Mouse (Mus musculus): ENCODE measurements at regions not wholly inside any gene's neighbourhood (a gene's known extent, or its start where the extent isn't known, plus 50 kb on each side); places are given as distances from the start of the nearest gene placed in this dataset.

DNA sequence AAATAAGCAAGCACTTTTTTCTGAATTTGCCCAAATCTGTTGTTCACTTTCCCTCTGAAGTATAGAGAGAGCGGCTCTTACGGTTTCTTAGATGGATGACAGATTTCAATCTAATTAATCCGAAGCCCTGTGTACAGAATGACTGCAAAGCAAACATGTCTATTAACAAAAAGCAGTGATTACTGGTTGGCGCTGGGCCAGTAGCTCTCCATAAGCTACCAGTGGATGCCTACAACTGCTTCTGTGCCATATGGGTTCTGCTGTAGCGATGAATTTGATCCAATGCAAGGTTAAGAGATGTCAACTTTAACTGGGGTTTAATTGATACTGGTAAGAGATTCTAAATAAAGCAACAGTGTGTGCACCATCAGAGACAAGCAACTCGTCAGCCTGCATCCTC, 162.3 kb downstream of the Rwdd3 start:
- H3K4me2 ChIP-seq = no peak overlapping the region
- no peak overlapping the region for H3K4me3 ChIP-seq (replicated peaks)
- ATAC-seq (ENCODE audit: insufficient read depth) = no peak
- H3K9me3 ChIP-seq (replicated peaks) = no peaks in the 10 kb centered on the region
- no peaks in the 10 kb centered on the region for H3K4me1 ChIP-seq (replicated peaks)
- no peaks in the 10 kb centered on the region for H3K36me3 ChIP-seq (replicated peaks)
- no peaks in the 10 kb centered on the region for H3K27me3 ChIP-seq
- H3K9ac ChIP-seq = no peak overlapping the region
- H3K27ac ChIP-seq (replicated peaks) = no peak overlapping the region
- WGBS (ENCODE audit: insufficient replicate concordance) = 67% methylated on average over 6 of the region's 6 CpGs

DNA sequence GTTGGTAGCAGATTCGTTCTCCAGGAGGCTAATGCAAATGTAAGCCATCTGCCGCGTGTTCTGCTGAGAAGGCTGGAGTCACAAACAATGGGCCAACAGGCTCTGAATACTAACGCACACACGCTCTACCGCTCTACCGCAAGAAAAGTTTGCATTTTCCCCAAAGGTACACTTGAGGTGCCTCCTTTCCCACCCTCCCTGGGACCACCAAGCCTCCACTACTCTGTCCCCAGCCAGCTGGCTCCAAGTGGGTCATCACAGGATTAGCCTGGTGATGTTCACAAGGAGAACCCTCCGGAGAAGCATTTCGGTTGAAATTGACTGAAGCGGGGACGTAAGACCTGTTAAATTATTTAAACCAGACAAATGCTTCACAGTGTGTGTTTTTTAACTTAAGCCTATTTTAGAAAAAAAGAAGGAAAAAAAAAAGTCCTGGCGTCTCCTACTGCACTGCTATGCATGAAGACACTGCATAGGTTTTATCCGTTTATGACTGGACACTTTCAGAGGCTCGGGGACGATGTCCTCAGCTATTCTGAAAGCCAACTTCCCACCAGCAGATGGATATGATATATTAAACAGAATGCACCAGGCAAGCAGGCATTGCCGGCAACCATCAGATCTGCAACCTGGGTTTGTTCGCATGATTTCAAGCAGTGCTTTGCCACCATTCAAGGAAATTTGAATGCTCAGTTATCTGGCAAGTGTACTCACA, 187.8 kb downstream of the Rwdd3 start:
- Histone ChIP-seq H3K9me3 (replicated peaks) (no peaks in the 10 kb centered on the region), H3K27me3 (no peaks in the 10 kb centered on the region), H3K4me2 (no peak overlapping the region), H3K4me1 (replicated peaks) (no peaks in the 10 kb centered on the region), H3K36me3 (replicated peaks) (no peaks in the 10 kb centered on the region), H3K9ac (no peak overlapping the region), H3K27ac (replicated peaks) (no peak overlapping the region), H3K4me3 (replicated peaks) (no peak overlapping the region)
- WGBS (ENCODE audit: insufficient replicate concordance) = 60% methylated on average over 17 of the region's 17 CpGs
- no peak for ATAC-seq (ENCODE audit: insufficient read depth)

DNA sequence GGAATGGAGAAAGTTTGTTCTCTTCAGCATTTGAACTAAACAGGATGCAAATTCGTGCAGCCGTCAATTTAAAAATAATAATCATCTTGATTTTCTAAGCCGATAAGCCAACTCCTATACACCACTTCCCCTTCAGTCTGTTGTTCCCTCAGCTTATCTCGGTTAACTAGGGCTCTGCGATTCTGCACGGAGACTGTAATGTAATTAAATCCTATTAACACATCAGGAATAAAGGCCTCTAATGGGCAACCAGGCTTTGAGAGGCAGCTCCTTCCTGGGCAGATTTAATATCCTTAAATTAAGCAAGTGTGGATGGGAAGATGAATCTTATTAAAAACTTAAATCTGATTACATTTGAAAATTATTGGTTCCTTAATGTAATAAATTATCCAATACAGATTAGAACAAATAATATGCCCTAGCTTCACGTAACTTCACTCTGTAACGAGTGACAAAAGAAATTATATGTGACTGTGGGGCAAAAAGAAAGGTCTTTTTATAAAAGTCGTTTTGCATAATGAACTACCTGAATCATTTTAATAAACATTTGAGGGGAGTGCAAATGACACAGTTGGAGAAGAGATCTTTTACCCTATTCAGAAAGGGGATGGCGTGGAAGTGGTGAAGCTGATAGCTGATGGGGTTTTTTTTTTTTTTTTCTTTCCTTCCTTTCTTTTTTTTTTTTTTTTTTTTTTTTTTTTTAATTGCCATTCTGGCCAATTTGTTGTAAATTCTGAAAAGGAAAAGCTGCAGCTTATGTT, 188.5 kb downstream of the Rwdd3 start:
- no peak overlapping the region for H3K9ac ChIP-seq
- no peaks in the 10 kb centered on the region for H3K27me3 ChIP-seq
- H3K9me3 ChIP-seq (replicated peaks) = no peaks in the 10 kb centered on the region
- no peak overlapping the region for H3K4me3 ChIP-seq (replicated peaks)
- H3K4me2 ChIP-seq = no peak overlapping the region
- H3K4me1 ChIP-seq (replicated peaks) = no peaks in the 10 kb centered on the region
- H3K27ac ChIP-seq (replicated peaks) = no peak overlapping the region
- WGBS (ENCODE audit: insufficient replicate concordance) = 19% methylated on average over 10 of the region's 10 CpGs
- no peak for ATAC-seq (ENCODE audit: insufficient read depth)
- no peaks in the 10 kb centered on the region for H3K36me3 ChIP-seq (replicated peaks)

DNA sequence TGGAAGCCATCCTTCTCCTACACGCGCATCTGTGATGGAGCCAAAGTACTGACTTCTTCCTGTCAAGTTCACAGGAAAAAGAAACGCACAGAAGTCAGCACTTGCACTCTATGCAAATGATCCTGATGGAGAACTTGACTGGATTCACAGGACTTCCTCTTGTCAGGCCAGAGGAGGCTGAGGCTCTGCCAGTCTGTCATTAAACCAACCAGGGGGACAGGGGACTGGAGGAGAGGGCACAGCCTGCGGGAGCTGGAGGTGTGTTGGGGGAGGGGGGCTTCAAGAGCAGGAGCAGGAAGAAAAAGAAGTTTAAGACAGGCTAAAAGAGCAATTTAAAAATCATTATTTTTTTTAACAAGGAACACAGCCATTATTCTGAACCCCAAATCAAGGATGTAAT, 189.3 kb downstream of the Rwdd3 start:
- WGBS (ENCODE audit: insufficient replicate concordance) = 13% methylated on average over 4 of the region's 4 CpGs
- Histone ChIP-seq H3K9me3 (replicated peaks) (no peaks in the 10 kb centered on the region), H3K27ac (replicated peaks) (no peak overlapping the region), H3K36me3 (replicated peaks) (no peaks in the 10 kb centered on the region), H3K4me2 (no peak overlapping the region), H3K27me3 (no peaks in the 10 kb centered on the region), H3K9ac (no peak overlapping the region), H3K4me1 (replicated peaks) (no peaks in the 10 kb centered on the region), H3K4me3 (replicated peaks) (no peak overlapping the region)
- no peak for ATAC-seq (ENCODE audit: insufficient read depth)

DNA sequence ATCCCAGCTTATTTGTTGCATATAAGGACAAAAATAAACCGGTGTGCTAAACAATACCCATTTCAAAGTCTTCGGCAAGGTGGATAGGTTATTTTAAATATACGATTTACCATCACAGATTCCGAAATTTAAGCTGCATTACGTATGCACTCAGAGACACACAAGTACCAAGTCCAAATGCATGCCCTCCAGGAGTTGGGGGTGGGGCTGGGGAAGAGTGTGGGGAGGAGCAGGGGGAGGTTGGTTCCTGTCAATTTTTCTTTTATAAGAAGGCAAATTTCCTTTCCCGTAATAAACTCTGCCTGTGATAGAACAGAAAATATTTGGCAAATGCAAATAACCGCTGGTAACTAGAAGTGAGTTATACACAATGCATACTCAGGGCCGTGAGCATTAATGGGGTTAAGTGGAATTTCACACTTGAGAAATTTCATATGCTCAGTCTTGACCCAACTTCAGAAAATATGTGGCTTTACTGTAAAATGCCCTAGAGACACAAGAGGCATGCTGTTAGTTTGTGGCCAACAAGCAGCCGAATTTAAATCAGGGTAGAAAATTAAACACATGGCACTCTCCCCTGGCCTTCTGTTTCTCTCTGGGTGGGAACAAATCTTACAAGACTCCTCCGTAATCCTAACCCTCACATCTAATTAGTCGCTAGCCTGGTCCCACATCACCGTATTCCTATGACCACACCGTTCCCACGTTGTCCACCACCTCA, 200.6 kb downstream of the Rwdd3 start:
- no peak overlapping the region for H3K4me3 ChIP-seq (replicated peaks)
- 69% methylated on average over 14 of the region's 14 CpGs for WGBS (ENCODE audit: insufficient replicate concordance)
- no peaks in the 10 kb centered on the region for H3K4me1 ChIP-seq (replicated peaks)
- H3K27me3 ChIP-seq = no peaks in the 10 kb centered on the region
- no peaks in the 10 kb centered on the region for H3K36me3 ChIP-seq (replicated peaks)
- ATAC-seq (ENCODE audit: insufficient read depth) = no peak
- H3K4me2 ChIP-seq = no peak overlapping the region
- no peaks in the 10 kb centered on the region for H3K9me3 ChIP-seq (replicated peaks)
- H3K9ac ChIP-seq = no peak overlapping the region
- no peak overlapping the region for H3K27ac ChIP-seq (replicated peaks)

DNA sequence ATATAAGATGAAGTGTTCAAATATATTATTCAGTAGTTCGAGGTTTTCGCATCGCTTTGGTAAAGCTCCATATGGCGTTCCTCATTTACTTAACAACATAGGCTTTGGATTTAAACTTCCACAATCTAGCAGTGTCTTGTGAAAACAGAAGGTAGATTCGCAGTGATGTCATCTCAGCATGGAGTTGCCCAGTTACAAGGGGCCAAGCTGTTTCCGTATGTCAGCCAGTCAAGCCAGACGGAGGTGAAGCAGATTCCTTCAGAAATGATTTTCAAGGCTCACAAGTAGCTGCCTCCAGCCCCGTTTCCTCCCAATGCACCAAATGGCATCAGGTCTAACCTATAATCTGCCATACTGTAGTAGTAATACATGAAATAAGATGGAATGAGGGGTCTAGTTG, 224.6 kb downstream of the Rwdd3 start:
- Histone ChIP-seq H3K27ac (replicated peaks) (no peak overlapping the region), H3K9me3 (replicated peaks) (no peaks in the 10 kb centered on the region), H3K27me3 (no peaks in the 10 kb centered on the region), H3K4me2 (no peak overlapping the region), H3K36me3 (replicated peaks) (no peaks in the 10 kb centered on the region), H3K4me1 (replicated peaks) (no peaks in the 10 kb centered on the region), H3K4me3 (replicated peaks) (no peak overlapping the region), H3K9ac (no peak overlapping the region)
- WGBS (ENCODE audit: insufficient replicate concordance) = 71% methylated on average over 8 of the region's 8 CpGs
- no peak for ATAC-seq (ENCODE audit: insufficient read depth)

DNA sequence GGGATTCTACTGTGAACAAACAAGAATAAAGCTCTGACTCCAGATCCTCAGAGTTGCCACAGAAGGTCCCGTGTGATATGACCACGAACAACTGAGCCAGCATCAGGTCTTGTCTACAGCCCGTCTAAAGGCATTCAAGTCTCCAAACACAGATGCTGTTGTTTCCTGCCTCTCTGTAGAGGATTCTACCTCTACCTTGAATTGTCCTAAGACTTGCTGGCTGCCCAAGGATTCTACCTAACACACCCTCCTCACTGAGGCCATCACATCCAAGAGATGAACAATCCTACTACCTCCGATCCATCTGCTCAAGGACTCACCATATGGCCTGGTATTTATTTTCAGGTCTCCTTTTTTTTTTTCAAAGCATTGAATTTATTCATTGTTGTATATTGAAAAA, 237.1 kb downstream of the Rwdd3 start:
- Histone ChIP-seq H3K4me3 (replicated peaks) (no peak overlapping the region), H3K9me3 (replicated peaks) (no peaks in the 10 kb centered on the region), H3K36me3 (replicated peaks) (no peaks in the 10 kb centered on the region), H3K4me1 (replicated peaks) (no peaks in the 10 kb centered on the region), H3K27ac (replicated peaks) (no peak overlapping the region), H3K27me3 (no peaks in the 10 kb centered on the region), H3K9ac (no peak overlapping the region), H3K4me2 (no peak overlapping the region)
- no peak for ATAC-seq (ENCODE audit: insufficient read depth)
- whole genome bisulfite sequencing (ENCODE audit: insufficient replicate concordance) = 39% methylated on average over 4 of the region's 4 CpGs

DNA sequence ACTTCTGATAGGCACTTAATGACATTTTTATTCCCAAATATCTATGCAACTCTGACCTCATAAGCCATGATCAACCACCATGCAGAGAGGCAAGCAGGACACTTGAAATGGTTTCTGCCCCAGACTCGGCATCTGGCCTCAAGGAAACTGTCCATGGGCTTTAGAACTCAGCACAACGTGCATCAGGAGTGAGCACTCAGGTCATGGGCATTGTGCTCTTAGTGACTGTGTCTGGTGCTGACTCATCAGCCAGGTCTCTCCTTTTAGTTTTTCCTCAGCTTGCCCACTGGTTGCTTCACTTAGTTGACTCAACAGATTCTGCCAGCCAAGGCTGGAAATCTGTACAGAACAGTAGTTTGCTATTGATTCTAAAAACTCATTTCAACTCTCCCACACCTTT, 251.1 kb downstream of the Rwdd3 start:
- no peaks in the 10 kb centered on the region for H3K9me3 ChIP-seq (replicated peaks)
- ATAC-seq (ENCODE audit: insufficient read depth) = no peak
- no peak overlapping the region for H3K27ac ChIP-seq (replicated peaks)
- no peaks in the 10 kb centered on the region for H3K36me3 ChIP-seq (replicated peaks)
- no peak overlapping the region for H3K4me2 ChIP-seq
- H3K4me1 ChIP-seq (replicated peaks) = no peaks in the 10 kb centered on the region
- no peak overlapping the region for H3K4me3 ChIP-seq (replicated peaks)
- WGBS (ENCODE audit: insufficient replicate concordance) = 46% methylated on average over 2 of the region's 2 CpGs
- no peaks in the 10 kb centered on the region for H3K27me3 ChIP-seq
- no peak overlapping the region for H3K9ac ChIP-seq

DNA sequence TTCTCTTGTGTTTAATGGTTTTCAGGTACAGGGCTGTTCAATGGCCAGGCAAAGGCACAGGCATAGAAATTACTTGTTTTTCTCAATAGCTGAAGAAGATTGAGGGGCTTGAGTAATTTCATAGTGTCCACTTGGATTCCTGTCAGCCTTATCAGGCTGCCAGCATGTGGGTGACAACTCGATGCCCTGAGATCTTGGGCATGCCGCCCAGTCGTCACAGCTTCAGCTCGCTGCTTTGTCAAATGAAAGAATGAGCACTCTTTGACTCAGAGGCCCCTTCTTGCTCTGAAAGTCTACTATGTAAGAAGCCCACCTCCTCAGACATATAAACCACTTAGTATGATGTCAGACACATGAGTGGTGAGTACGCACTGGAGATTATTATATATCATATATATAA, 272.6 kb downstream of the Rwdd3 start:
- no peaks in the 10 kb centered on the region for H3K4me1 ChIP-seq (replicated peaks)
- H3K9ac ChIP-seq = no peak overlapping the region
- no peak for ATAC-seq (ENCODE audit: insufficient read depth)
- no peak overlapping the region for H3K27ac ChIP-seq (replicated peaks)
- no peaks in the 10 kb centered on the region for H3K36me3 ChIP-seq (replicated peaks)
- no peak overlapping the region for H3K4me3 ChIP-seq (replicated peaks)
- no peak overlapping the region for H3K4me2 ChIP-seq
- WGBS (ENCODE audit: insufficient replicate concordance) = 73% methylated on average over 5 of the region's 5 CpGs
- no peaks in the 10 kb centered on the region for H3K27me3 ChIP-seq
- H3K9me3 ChIP-seq (replicated peaks) = no peaks in the 10 kb centered on the region

DNA sequence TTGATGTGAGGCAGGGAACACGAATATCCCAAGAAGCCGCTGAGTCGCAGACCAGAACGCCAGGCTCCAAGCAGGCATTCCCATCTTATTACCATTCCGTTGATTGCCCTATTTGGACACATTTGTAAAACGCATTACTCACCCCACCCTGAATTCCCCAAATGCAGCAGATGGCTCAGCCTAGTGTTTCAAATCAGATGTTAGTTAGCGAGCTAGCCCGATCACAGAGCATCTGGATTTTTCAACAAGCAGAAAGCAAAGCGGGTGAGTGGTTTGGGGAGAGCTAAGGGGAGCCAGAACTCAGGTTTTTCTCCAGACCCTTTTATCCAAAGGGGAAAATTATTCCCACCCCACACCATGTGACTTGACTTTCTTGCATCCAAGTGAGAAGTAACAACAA, 273.2 kb downstream of the Rwdd3 start:
- Histone ChIP-seq H3K4me3 (replicated peaks) (no peak overlapping the region), H3K27me3 (no peaks in the 10 kb centered on the region), H3K9ac (no peak overlapping the region), H3K27ac (replicated peaks) (no peak overlapping the region), H3K4me2 (no peak overlapping the region), H3K4me1 (replicated peaks) (no peaks in the 10 kb centered on the region), H3K9me3 (replicated peaks) (no peaks in the 10 kb centered on the region), H3K36me3 (replicated peaks) (no peaks in the 10 kb centered on the region)
- ATAC-seq (ENCODE audit: insufficient read depth) = no peak
- 75% methylated on average over 9 of the region's 9 CpGs for WGBS (ENCODE audit: insufficient replicate concordance)

DNA sequence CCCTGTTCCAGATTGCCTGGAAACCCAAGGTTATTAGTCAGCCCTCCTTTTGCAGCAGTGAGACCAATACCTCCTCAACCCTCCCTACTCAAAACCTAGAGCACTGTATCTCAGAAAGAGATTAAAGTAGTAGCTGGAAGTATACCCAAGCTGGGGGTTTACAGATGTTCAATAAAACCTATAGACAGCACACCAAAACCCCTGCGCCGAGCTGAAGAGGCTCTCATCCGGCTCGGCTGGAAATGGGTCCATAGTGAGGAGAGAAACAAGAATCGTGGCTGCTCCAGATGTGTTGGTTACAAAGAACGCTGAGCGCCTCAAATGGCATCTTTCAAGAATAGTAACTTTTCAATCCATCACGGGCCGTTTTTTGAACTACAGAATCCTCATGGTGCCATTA, 273.7 kb downstream of the Rwdd3 start:
- no peak overlapping the region for H3K4me2 ChIP-seq
- H3K4me1 ChIP-seq (replicated peaks) = no peaks in the 10 kb centered on the region
- no peaks in the 10 kb centered on the region for H3K27me3 ChIP-seq
- no peak overlapping the region for H3K27ac ChIP-seq (replicated peaks)
- 73% methylated on average over 9 of the region's 9 CpGs for WGBS (ENCODE audit: insufficient replicate concordance)
- no peak overlapping the region for H3K4me3 ChIP-seq (replicated peaks)
- no peak for ATAC-seq (ENCODE audit: insufficient read depth)
- no peaks in the 10 kb centered on the region for H3K9me3 ChIP-seq (replicated peaks)
- H3K36me3 ChIP-seq (replicated peaks) = no peaks in the 10 kb centered on the region
- H3K9ac ChIP-seq = no peak overlapping the region

Measured in liver, embryonic 15.5 days (tissue).